Mouse (Mus musculus): ENCODE data around the gene Siglecf.
"Not testable (repeated sequence)": the region's sequence is repeated elsewhere in the genome, so short reads cannot be mapped to it uniquely, and the experiment has no call there.

Gene Siglecf

DNA sequence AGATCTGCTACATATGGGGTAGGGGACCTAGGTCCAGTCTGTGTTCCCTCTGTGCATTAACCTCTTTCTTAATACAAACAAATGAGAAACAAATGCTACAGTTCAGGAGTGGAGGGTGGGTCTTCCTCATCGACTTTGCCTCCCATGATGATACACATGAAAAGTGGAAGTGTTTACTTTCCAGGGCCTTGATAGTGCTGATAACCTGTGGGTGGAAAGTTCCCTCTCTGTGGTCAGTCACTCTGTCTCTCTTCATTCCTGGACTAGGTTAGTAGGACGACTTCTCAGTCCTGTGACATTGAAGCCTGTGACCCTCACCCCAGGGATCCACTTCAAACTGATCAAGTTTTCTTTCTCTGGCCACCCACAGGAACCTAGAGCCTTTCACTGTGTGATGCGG is at the start of gene Siglecf:
Siglecf (plus strand) TSS at position 188 of the 400 bp plus-strand sequence.
- no peak for DNase-seq

DNA sequence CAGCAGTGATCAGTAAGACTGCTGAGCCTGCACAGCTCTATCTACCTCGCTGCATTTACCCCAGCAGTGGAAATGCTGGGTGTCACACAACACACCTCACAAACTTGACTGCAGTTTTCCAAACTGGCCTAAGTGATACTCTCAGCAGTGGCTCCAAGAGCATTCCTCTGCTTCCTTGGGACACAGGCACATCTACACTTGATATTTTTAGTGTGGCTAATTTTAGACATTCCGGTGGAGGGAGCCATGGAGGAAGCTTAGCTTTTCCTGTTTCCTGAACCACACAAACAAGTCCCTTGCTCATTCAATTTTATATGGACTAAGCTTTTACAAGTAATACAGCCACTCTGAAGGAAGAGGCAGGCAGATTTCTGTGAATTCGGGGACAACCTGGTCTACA is 45.9 kb upstream of the Siglecf start:
- DNase-seq, result no peak

DNA sequence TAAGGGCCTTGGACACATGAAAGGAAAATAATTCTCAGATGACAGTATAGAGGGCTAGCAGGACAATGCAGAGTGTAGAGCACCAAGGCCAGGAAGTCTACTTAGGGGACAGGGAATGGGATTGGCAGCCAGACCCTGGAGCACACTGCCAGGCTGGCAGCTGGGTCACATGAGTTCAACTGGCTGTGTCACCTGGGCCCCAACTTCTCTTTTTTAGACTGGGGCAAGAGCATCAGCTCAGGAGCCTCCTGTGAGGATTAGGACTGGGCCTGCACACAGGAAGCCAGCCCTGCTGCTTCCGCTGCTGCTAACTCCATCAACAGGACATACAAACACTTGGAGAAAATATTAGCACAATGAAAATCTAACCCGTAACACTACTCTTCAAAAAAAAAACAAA is 42.1 kb upstream of the Siglecf start:
- DNase-seq, result no peak

DNA sequence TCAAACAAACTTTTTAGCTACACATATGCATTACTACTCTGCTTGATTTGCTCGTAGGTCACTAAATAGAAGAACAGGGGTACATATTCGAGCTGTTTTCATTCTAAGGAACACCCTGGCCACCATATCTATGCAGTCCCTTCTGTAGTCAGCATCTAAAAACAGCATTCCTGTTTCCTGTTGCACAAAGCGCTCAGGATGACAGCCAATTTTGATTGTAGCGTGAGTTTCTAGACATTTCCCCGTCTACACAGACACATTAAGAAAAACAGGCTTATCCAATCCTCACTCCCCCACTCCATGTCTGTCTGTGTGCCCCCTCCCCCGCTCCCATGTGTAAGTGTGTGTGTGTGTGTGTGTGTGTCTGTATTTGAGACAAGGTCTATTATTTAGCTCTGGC is 39.5 kb upstream of the Siglecf start:
- DNase-seq, result no peak

DNA sequence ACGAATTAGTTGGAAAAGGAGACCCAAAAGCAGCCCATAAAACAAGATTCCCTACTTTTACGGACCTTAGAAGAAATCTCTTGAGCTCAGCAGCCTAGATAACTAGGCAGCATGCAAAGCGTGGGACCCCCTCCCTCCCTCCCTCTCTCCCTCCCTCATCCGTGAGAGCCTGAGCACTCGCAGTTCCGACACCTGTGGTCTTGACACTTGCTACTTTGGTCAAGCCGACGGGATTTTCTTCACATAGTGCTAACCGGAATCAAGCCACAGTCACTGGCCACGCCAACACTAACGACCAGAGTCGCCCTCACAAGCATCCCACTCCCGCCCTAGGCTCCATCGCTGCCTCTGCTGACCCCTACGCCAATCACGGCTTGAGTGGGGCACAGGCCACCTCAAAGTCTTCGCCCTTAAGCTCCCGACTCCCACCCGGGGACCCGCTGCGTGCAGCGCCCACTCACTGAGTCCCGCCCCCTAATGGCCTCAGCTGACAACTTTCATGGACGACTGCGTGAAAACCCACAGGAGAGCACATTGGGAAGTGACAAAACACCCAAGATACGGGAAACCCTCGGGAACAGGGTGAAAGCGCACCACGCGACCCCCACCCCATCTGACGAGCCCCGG is 38.6 kb upstream of the Siglecf start:
- no peak for DNase-seq

DNA sequence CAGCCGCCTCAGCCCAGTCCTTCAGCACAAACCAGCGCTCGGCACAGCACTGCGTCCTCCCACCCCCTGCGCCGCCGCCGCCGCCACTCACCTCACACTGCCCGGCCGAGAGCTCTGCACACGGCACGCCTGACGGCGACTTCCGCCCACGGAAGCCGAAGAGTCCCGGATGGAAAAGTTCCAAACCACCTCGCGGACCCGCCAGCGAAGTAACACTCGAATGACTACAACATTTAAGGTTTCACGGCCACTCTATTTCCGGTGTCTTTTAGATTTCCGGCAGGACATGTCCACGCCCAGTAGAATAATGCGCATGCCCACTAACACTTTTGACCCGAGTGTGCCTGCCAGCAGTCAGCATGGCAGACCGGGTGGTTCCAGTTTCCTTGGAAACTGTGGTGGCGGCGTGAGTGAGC is 38.1 kb upstream of the Siglecf start, which contains the start of gene Zfp715:
Zfp715 (minus strand) TSS at position 282 of the 416 bp plus-strand sequence.
- peak; percentile 82 for DNase-seq

DNA sequence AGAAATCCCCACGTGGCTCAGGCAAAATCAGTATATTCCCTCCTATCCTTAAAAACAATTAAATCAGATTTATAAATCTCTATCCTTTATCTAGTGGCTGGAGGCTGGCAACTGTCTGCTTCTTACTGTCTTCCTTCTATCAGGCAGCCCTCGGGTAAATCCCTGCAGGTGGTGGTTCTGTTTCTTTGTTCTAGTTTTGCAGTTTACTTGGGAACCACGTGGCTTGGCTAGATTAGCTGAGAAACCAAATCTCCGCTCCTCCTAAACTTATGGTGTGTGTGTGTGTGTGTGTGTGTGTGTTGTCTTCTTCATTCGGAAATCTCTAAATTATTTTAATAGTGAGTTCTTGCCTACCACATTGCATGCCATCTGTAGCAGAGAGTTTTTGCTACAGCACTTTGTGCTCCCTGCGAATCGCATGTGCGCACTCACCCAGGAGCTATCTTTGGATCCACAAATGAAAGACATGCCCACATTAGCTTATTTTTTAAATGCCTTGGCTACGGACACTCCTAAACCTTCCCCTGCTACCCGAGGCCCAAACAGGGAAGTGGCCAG is 24.8 kb upstream of the Siglecf start:
- DNase-seq, result no peak

DNA sequence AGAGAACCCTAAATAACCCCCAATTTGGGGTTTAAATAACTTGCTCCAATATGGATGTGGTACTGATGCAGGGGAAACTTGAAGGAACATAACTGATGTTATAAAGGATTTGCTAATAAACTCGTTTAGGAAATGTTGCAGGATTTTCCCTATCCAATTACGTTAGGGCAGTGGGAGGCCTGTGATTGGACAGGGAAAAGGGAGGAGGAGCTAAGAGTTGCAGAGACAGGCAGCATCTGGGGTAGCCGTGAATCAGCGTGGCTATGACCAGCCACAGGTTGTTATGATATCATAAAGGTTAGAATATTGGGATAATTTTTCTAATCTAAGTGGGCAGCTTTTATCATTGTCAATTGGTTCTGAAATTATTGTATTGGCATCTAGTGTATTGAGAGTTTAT is 23.0 kb upstream of the Siglecf start:
- DNase-seq, result no peak

DNA sequence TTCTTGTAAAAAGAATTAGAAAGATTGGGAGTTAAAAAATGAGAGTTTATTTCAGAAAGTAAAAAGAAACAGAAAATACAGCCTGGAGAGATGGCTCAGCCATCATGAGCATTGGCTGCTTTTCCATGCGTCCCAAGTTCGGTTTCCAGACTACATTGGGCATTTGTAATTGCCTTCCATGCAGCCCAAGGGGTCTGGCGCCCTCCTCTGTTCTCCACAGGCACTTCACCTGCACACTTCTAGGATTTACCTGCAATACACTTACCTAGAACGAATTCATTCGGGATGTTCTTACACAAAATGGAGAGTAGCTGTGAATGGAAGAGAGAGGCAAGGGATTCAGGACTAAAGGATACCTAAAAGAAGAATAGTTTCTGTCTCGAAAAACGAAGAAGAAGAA is 17.9 kb upstream of the Siglecf start:
- peak; percentile 15 for DNase-seq

DNA sequence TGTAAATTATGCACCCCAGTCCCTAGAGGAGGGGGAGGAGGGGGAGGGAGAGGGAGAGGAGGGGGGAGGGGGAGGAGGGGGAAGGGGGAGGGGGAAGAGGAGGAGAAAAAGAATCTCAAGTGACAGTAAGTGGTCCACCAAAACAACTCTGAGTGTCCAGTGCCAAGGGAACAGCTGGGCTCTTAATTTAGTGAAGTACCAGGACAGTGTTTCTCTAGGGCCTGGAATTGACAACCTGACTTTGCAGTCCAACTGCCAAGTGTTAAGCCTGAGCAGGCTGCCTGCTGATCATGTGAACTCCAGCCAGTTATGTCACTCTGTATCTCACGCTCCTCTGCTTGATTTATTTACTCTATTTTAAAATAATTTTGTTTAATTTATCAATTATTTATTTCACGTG is 17.2 kb upstream of the Siglecf start:
- DNase-seq, result no peak

DNA sequence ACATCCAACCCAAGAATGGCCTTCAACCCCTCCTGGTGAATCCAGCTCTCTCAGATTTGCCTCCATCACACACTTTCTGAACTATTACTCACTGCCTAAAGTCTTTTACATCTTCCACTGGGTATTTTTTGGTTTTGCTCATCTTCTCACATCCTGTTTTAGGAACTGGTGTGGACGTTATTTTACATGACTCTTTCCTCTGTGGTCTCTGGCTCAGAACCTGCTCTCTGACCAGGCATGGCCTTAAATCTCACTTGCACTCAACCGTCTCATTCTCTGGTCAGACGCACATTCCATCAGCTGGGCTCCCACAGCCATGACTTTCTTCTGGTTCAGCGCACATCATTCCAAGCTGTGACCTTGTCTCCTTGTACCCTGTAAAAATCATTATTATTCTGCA is 10.4 kb upstream of the Siglecf start:
- DNase-seq, result no peak

DNA sequence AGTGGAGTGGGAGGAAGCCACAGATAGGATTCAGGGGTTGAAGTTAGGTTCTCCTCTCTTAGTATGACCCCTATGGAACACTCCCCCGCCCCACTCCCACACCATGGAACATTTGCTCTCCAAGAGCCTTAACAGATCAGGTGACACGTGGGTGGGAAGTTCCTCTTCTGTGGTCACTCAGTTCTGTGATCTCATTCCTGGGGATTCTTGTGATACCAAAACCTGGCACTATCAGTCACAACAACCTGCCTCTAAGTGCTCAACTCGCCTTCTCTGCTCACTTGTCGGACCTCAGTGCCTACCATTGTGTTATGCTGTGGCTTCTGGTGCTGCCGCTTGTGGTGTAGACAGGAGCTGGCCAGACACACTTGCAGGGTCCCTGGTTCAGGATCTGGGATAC is 8.0 kb upstream of the Siglecf start:
- DNase-seq, result no peak

DNA sequence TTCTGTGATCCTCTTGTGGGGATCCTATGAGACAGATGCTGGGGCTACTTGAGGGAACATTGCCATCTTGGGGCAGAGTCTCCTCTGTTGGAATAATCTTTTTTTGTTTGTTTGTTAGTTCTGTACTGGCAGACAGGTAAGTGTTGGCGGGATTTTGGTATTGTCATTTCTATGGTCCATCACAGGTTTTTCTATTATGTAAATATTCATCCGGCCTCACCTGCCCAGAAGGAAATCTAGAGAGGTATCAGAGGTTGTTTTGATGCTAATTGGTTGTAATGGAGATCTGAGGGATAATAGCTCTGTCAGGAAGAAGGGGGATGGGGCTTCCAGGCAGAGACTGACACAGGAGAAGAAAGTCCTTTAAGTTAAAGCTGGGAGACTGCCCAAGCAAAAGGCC is 7.1 kb upstream of the Siglecf start:
- no peak for DNase-seq

DNA sequence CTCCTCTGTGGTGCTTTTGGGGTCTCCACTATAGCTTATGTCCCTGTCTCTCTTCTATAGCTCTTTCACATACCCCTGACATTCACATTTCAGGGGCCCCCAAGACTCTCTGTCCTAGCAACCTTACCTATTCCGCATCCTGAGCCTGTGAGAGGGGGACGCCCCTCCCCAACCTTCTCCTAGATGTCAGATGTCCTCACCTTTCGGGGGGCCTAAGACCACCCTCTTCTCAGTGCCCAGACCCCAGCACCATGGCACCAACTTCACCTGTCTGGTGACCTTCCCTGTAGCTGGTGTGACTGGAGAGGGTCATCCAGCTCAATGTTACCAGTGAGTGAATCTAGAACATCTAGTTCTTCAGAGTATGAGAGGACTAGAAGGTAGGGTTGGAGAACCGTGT is 6.7 kb upstream of the Siglecf start:
- no peak for DNase-seq

DNA sequence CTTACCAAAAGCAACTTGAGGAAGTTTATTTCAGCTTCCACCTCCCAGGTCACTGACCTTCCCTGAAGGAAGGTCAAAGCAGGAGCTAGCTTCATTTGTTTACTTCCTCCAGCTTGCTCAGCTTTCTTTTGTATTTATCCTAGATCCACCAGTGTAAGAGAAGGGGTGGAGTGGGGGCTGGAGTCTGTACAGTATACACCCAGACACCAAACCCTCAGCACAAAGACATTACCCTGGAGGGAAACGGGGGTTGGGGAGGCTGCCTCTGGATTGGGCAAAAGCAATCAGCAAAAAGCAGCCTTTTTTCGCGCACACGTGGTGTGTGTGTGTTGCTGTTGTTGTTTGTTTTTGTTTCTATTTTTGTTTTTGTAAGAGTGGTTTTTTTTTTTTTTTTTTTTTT is 5.0 kb upstream of the Siglecf start:
- DNase-seq, result no peak

DNA sequence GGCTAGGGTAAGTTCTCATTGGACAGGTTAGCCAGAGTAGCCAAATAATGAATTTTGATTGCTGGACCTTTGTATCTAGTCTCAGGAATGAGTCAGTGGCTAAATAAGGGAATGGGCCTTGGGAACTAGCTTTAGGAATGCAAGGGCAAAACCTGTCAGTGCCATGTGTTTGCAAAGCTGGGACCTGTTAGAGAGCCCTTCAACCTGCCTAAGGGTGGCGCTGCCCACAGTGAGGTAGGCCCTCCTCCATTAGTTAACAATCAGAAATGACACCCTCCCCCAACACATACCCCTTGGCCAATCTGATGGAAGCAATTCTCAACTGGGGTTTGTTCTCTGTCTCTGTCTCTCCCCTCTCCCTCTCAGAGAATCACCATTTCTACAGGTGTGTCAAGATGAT is 4.6 kb upstream of the Siglecf start:
- no peak for DNase-seq

DNA sequence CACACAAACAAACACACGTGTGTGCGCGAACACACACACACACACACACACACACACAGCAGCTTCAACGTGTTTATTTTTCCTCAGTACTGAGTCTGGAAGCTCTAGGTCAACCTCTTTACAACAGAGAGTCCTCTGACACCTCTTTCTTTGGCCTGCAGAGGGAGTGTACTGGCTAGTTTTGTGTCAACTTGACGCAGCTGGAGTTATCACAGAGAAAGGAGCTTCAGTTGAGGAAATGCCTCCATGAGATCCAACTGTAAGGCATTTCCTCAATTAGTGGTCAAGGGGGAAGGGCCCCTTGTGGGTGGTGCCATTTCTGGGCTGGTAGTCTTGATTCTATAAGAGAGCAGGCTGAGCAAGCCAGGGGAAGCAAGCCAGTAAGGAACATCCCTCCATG is 1.5 kb upstream of the Siglecf start:
- not testable (repeated sequence) for DNase-seq

DNA sequence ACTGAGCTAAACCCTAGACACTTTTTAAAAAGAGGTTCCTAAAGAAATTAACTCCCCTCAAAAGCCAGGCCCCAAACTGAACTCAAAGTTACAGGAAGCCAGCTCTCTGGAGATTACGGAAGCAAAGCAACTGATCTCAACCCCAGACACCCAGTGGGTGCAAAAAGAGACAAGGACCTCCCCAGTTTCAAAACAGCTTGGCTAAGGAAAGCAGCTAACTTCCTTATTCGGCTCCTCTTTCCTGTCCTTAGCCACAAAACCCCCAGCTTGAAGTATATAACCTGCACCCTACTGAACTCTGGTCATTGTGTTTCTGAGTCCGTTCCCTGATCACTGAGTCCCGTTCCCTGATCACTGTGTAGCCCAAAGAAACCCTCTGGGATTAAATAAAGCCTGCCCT is 2.0 kb downstream of the Siglecf start:
- DNase-seq, result no peak

DNA sequence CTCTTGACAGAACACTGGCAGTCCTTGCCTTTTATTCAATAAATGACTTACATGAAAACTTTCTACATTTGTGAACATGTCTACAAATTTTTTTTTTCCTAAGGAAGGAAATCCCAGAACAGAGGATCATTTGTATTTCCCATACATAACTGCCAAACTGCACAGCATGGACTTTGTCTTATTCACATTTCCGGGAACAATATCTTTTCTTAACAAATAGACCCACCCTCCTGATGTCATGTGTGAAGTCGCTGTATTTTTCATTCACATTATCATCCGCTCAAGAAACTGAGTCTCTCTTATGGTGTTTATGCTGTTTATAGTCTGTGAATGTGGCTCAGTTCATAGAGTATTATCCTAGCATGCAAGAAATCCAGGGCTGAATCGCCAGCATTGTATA is 2.6 kb downstream of the Siglecf start:
- no peak for DNase-seq

DNA sequence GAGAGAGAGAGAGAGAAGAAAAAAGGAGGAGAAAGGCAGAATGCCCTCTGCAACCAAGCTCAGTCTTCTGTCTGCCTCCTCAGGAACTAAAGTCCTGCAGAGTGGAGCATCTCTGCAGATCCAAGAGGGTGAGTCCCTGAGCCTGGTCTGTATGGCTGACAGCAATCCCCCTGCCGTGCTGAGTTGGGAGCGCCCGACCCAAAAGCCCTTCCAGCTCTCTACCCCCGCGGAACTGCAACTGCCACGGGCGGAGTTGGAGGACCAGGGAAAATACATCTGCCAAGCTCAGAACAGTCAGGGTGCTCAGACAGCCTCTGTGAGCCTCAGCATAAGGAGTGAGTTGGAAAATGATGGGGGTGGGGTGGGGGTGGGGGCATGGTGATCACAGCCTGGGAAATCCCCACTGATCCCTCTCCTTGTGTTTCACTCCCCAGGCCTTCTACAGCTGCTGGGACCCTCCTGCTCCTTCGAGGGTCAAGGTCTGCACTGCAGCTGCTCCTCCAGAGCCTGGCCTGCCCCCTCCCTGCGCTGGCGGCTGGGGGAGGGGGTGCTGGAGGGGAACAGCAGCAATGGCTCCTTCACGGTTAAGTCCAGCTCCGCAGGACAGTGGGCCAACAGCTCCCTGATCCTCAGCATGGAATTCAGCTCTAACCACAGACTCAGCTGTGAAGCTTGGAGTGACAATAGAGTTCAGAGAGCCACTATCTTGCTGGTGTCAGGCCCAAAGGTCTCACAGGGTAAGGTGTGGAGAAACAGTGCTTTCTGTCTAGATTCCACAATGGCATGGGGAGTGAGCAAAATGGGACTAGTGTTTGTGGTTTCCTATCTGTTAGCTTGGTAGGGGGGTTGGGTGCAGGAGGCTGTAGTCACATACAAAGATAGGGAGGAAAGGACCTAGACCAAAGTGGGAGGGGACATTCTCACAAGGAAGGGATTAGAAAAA is 4.0 kb downstream of the Siglecf start:
- no peak for DNase-seq

DNA sequence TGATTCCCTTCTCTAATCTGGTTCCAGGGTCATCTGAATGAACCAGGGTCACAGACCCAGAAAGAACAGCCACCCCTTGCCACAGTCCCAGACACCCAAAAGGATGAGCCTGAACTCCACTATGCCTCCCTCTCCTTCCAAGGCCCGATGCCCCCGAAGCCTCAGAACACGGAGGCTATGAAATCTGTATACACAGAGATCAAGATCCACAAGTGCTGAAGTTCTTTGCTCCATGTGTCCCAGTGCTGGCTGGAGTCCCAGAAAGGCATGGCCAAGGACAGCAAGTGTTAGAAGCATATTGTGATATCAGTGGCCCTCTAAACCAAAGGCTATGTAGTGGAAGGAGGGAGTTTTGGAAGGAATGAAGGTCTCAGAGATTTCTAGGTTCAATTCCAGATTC is 7.4 kb downstream of the Siglecf start:
- DNase-seq, result no peak

DNA sequence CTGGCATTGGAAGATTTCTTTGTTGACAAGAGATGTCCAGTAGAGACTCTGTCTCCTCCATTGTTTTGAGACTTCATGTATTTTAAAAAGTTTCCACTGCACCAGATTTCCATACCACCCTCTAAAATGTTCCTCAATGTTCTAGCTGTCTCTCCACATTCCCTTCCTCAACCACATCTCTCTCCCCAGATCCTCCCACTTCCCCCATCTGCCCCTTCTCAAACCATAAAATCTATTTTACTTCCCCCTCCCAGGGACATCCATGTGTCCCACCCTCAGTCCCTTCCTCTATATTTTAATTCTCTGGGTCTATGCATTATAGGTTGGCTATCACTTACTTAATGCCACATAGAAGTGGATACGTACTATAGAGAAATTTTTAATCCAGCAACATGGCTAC is 10.3 kb downstream of the Siglecf start:
- no peak for DNase-seq

DNA sequence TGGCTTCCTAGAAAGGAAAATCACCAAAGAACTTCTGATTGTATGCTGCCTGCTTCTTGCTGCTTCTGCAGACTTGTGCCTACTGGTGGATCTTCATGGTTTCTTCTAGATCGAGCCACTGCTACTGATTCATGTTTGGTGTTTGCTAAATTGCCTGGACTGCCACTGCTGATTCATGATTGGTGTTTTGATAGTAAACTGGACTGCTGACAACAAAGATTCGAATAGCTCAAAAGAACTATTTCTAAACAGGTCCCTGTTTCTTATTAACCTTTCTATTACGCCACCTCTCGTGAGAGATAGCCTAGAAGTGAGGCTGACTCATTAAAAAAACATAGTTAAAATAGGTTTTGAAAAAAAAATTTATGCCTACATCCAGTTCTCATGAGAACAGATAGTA is 10.9 kb downstream of the Siglecf start:
- DNase-seq, result no peak

DNA sequence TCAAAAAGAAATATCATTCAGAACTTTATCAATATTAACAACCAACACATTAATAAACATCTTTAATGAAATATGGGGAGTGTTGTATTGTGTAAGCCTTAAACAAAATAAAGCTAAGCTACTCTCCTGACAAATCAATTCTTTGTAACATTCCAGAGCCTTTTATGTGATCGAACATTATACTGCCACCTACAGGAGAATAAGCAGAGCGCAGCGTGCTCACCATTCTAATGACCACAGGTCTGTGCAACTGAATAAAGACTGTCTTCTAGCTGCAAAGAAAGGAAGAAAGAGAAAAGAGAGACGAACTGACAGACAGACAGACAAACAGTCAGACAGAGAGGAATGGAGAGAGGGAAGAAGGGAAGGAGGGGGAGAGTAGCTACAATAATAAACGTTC is 27.1 kb downstream of the Siglecf start:
- peak; percentile 5 for DNase-seq

All from cerebellum, adult 8-10 months (tissue).